Mouse (Mus musculus): Measurements from ENCODE around the gene Pik3r1. TPM values are rescaled to one million over a fixed set of nuclear protein-coding genes. Genes with fewer than 3 reads are reported as not detected.

Gene Pik3r1
- total RNA-seq, 1 experiment: 7.3 TPM

GRCm38 (mm10) chr13:101730351-101730750 is 37.7 kb downstream of the Pik3r1 start:
- H3K4me3 ChIP-seq (ENCODE audit: insufficient read depth in 1 of 2, low read depth in 1 of 2, low read length in 2 of 2, poor library complexity in 1 of 2, severe bottlenecking in 1 of 2): no peak overlapping the region
- no peaks in the 10 kb centered on the region for H3K9me3 ChIP-seq (ENCODE audit: control insufficient read depth, insufficient read depth, low read depth, low read length)
- in situ Hi-C loops (cut with MboI; ENCODE audit: low sequenced_read_pairs in 2 of 2, unreplicated experiment in 2 of 2): loop anchor here in 1 of 2 experiments (25.0 kb wide), 1 partner anchor 932 kb away; no protein-coding TSS in a partner anchor

GRCm38 (mm10) chr13:101729248-101730055 is 38.6 kb downstream of the Pik3r1 start:
- Histone ChIP-seq H3K9ac (ENCODE audit: insufficient read depth, low read depth, low read length, poor library complexity, severe bottlenecking) (no peak overlapping the region), H3K4me1 (ENCODE audit: control insufficient read depth in 2 of 2, insufficient read depth in 2 of 2, low read length in 2 of 2, poor library complexity in 1 of 2) (no peaks in the 10 kb centered on the region), H3K9me3 (ENCODE audit: control insufficient read depth, insufficient read depth, low read depth, low read length) (no peaks in the 10 kb centered on the region), H3K4me3 (ENCODE audit: insufficient read depth in 1 of 2, low read depth in 1 of 2, low read length in 2 of 2, poor library complexity in 1 of 2, severe bottlenecking in 1 of 2) (no peak overlapping the region), H3K27ac (ENCODE audit: insufficient read depth, low read depth, low read length, poor library complexity, severe bottlenecking) (no peak overlapping the region), H3K36me3 (ENCODE audit: control insufficient read depth, insufficient read depth, low read length, poor library complexity, severe bottlenecking) (no peaks in the 10 kb centered on the region)
- TF ChIP-seq MAFK (IDR thresholded peaks at IDR 0.05; ENCODE audit: insufficient read depth, low read depth, low read length) (no peak), ZC3H11A (IDR thresholded peaks at IDR 0.05; ENCODE audit: borderline replicate concordance, low read depth, low read length) (no peak), ZNF384 (IDR thresholded peaks at IDR 0.05; ENCODE audit: low read depth, low read length) (no peak), CHD2 (IDR thresholded peaks at IDR 0.05; ENCODE audit: low read depth, low read length) (no peak), HCFC1 (IDR thresholded peaks at IDR 0.05; ENCODE audit: borderline replicate concordance, insufficient read depth, low read length) (no peak)
- DNase-seq (ENCODE audit: low read depth, low spot score): no peak
- in situ Hi-C loops (cut with MboI; ENCODE audit: low sequenced_read_pairs in 2 of 2, unreplicated experiment in 2 of 2): loop anchor here in 1 of 2 experiments (25.0 kb wide), 1 partner anchor 933 kb away; no protein-coding TSS in a partner anchor

More at GRCm38 (mm10) chr13:101730351-101730750, 37.7 kb downstream of the Pik3r1 start:
- DNase-seq (ENCODE audit: low read depth, low spot score): no peak
- H3K9ac ChIP-seq (ENCODE audit: insufficient read depth, low read depth, low read length, poor library complexity, severe bottlenecking): no peak overlapping the region
- no peaks in the 10 kb centered on the region for H3K36me3 ChIP-seq (ENCODE audit: control insufficient read depth, insufficient read depth, low read length, poor library complexity, severe bottlenecking)
- H3K4me1 ChIP-seq (ENCODE audit: control insufficient read depth in 2 of 2, insufficient read depth in 2 of 2, low read length in 2 of 2, poor library complexity in 1 of 2): no peaks in the 10 kb centered on the region
- H3K27ac ChIP-seq (ENCODE audit: insufficient read depth, low read depth, low read length, poor library complexity, severe bottlenecking): no peak overlapping the region
- TF ChIP-seq HCFC1 (IDR thresholded peaks at IDR 0.05; ENCODE audit: borderline replicate concordance, insufficient read depth, low read length): no peak
- no peak for TF ChIP-seq ZC3H11A (IDR thresholded peaks at IDR 0.05; ENCODE audit: borderline replicate concordance, low read depth, low read length)
- TF ChIP-seq ZNF384 (IDR thresholded peaks at IDR 0.05; ENCODE audit: low read depth, low read length): no peak
- TF ChIP-seq CHD2 (IDR thresholded peaks at IDR 0.05; ENCODE audit: low read depth, low read length): no peak

- no peaks in the 10 kb centered on the region for H3K4me1 ChIP-seq (ENCODE audit: control insufficient read depth in 2 of 2, insufficient read depth in 2 of 2, low read length in 2 of 2, poor library complexity in 1 of 2)
- TF ChIP-seq HCFC1 (IDR thresholded peaks at IDR 0.05; ENCODE audit: borderline replicate concordance, insufficient read depth, low read length) (no peak), ZNF384 (IDR thresholded peaks at IDR 0.05; ENCODE audit: low read depth, low read length) (no peak), MAFK (IDR thresholded peaks at IDR 0.05; ENCODE audit: insufficient read depth, low read depth, low read length) (no peak)
- in situ Hi-C loops (cut with MboI; ENCODE audit: low sequenced_read_pairs in 2 of 2, unreplicated experiment in 2 of 2): loop anchor here in 1 of 2 experiments (25.0 kb wide), 1 partner anchor 933 kb away; no protein-coding TSS in a partner anchor
- no peak for DNase-seq (ENCODE audit: low read depth, low spot score)
- H3K36me3 ChIP-seq (ENCODE audit: control insufficient read depth, insufficient read depth, low read length, poor library complexity, severe bottlenecking): no peaks in the 10 kb centered on the region
- H3K27ac ChIP-seq (ENCODE audit: insufficient read depth, low read depth, low read length, poor library complexity, severe bottlenecking): no peak overlapping the region
- no peak overlapping the region for H3K4me3 ChIP-seq (ENCODE audit: insufficient read depth in 1 of 2, low read depth in 1 of 2, low read length in 2 of 2, poor library complexity in 1 of 2, severe bottlenecking in 1 of 2)
- H3K9me3 ChIP-seq (ENCODE audit: control insufficient read depth, insufficient read depth, low read depth, low read length): no peaks in the 10 kb centered on the region
- no peak overlapping the region for H3K9ac ChIP-seq (ENCODE audit: insufficient read depth, low read depth, low read length, poor library complexity, severe bottlenecking)
Measured at GRCm38 (mm10) chr13:101728816-101729215, 39.2 kb downstream of the Pik3r1 start.

- DNase-seq (ENCODE audit: low read depth, low spot score): no peak
- no peak for TF ChIP-seq CHD2 (IDR thresholded peaks at IDR 0.05; ENCODE audit: low read depth, low read length)
- no peak for TF ChIP-seq MAFK (IDR thresholded peaks at IDR 0.05; ENCODE audit: insufficient read depth, low read depth, low read length)
- TF ChIP-seq HCFC1 (IDR thresholded peaks at IDR 0.05; ENCODE audit: borderline replicate concordance, insufficient read depth, low read length): no peak
- TF ChIP-seq ZNF384 (IDR thresholded peaks at IDR 0.05; ENCODE audit: low read depth, low read length): no peak
- no peak for TF ChIP-seq ZC3H11A (IDR thresholded peaks at IDR 0.05; ENCODE audit: borderline replicate concordance, low read depth, low read length)
- H3K4me3 ChIP-seq (ENCODE audit: insufficient read depth in 1 of 2, low read depth in 1 of 2, low read length in 2 of 2, poor library complexity in 1 of 2, severe bottlenecking in 1 of 2): no peak overlapping the region
- in situ Hi-C loops (cut with MboI; ENCODE audit: low sequenced_read_pairs in 2 of 2, unreplicated experiment in 2 of 2): loop anchor here in 1 of 2 experiments (25.0 kb wide), 1 partner anchor 934 kb away; no protein-coding TSS in a partner anchor
- H3K9ac ChIP-seq (ENCODE audit: insufficient read depth, low read depth, low read length, poor library complexity, severe bottlenecking): no peak overlapping the region
- H3K27ac ChIP-seq (ENCODE audit: insufficient read depth, low read depth, low read length, poor library complexity, severe bottlenecking): no peak overlapping the region
- no peaks in the 10 kb centered on the region for H3K36me3 ChIP-seq (ENCODE audit: control insufficient read depth, insufficient read depth, low read length, poor library complexity, severe bottlenecking)
- H3K9me3 ChIP-seq (ENCODE audit: control insufficient read depth, insufficient read depth, low read depth, low read length): no peaks in the 10 kb centered on the region
- H3K4me1 ChIP-seq (ENCODE audit: control insufficient read depth in 2 of 2, insufficient read depth in 2 of 2, low read length in 2 of 2, poor library complexity in 1 of 2): no peaks in the 10 kb centered on the region
Measured at GRCm38 (mm10) chr13:101728300-101728699, 39.7 kb downstream of the Pik3r1 start.

Measured in ES-E14 (cell line).